Mouse (Mus musculus): ENCODE data around the gene Odf3l1.
"Not testable (repeated sequence)": the region's sequence is repeated elsewhere in the genome, so short reads cannot be mapped to it uniquely, and the experiment has no call there.

Odf3l1 gene

DNA sequence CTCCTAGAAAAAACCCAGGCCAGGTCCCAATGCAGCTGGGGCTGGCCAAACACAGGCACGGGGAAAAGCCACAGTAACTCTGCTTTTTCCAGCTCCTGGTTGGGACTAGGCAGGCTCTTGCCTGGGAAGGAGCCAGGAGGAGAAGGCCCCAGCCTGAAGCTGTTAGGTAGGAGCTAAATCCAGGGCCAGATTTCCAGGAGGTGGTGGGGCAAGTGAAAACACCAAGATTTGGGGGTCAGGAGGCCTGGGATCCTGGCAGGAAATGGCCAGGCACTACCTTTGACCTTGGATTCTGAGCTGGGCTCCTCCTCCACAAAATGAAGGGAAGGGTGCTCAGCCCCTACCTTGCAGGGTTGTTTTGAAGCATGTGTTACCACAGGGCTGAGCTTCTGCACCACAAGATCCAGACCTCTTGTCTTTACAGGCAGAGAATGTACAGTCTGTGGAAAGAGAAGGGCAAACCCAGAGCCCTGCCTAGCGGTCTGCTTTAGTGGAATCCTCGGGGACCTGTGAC, at the start of gene Odf3l1:
TSS of gene Odf3l1 (minus strand) at position 464 of the 514 bp plus-strand sequence.
- no peak for DNase-seq (ENCODE audit: low spot score in 2 of 2)

DNA sequence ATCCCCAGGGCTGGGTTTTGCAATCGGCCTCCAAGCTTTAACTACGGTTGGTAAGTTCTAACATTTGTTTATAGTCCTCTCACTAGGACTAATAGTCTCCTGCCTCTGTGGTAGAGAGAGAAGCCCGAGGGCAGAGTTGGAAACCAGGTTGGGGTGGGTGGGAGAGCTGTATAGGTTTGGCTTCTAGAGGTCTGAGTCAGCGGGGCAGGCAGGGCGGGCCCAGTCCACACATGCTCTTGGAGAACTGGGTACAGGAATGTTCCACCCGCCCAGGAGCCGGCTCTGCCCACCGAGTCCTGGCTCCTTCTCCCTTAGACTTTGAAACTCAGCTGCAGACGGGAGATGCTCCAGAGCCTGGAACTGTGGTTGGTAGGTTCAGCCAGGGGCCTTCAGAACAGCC, 49.5 kb upstream of the Odf3l1 start:
- no peak for DNase-seq (ENCODE audit: low spot score in 2 of 2)

GRCm38 (mm10) chr9:56911017-56911416, 46.5 kb upstream of the Odf3l1 start:
- no peak for DNase-seq (ENCODE audit: low spot score in 2 of 2)

GRCm38 (mm10) chr9:56909991-56910390, 45.5 kb upstream of the Odf3l1 start:
- DNase-seq (ENCODE audit: low spot score in 2 of 2), result not testable (repeated sequence)

- no peak for DNase-seq (ENCODE audit: low spot score in 2 of 2)
These were observed 43.1 kb upstream of the Odf3l1 start for GRCm38 (mm10) chr9:56907549-56907948.

- DNase-seq (ENCODE audit: low spot score in 2 of 2), result no peak
These were observed 39.2 kb upstream of the Odf3l1 start for GRCm38 (mm10) chr9:56903662-56904061.

- DNase-seq (ENCODE audit: low spot score in 2 of 2), result no peak
These were observed 36.7 kb upstream of the Odf3l1 start for GRCm38 (mm10) chr9:56901187-56901586.

- DNase-seq (ENCODE audit: low spot score in 2 of 2), result no peak
These were observed 36.1 kb upstream of the Odf3l1 start for GRCm38 (mm10) chr9:56900571-56900970.

DNA sequence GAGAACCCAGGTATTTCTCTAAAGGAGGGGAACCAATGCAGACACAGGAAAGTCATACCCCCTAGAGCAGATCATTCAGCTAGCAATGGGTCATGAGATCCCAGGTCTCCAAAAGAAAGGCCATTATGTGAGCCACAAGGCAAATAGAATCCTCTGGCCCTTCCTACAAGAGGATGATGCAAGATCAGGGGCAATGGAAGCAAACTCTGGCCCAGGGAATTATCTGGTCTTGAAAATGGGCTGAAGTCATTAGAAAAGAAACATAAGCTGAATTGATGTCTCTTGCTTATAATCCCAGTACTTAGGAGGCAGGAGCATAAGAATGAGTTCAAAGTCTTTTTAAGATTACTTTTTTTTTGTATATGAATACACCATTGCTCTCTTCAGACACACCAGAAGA, 35.6 kb upstream of the Odf3l1 start:
- no peak for DNase-seq (ENCODE audit: low spot score in 2 of 2)

DNA sequence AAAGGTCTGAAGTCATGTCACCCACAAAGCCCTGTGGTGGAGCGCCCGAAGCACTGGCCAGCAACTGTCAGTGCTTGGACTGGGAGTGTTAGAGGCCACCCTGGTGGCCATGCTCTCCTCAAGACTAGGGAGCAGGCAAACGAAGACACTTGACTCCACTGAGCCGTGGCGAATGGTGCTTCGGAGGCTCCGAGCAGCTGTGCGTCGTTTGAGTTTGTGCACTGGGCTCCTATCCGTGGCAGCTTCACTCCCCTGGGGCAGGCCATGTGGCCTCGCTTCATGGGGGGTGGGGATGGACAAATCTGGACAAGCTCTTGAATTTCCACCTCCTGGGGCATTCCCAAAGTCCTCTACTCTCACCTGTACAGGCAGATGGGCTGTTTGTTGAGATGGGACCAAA, 34.9 kb upstream of the Odf3l1 start:
- no peak for DNase-seq (ENCODE audit: low spot score in 2 of 2)

GRCm38 (mm10) chr9:56896779-56897178, 32.3 kb upstream of the Odf3l1 start:
- DNase-seq (ENCODE audit: low spot score in 2 of 2), result no peak

- DNase-seq (ENCODE audit: low spot score in 2 of 2), result peak in 1 of 2 experiments; percentile 60
These were observed 29.5 kb upstream of the Odf3l1 start for GRCm38 (mm10) chr9:56894006-56894405.

GRCm38 (mm10) chr9:56893313-56893712, 28.8 kb upstream of the Odf3l1 start:
- DNase-seq (ENCODE audit: low spot score in 2 of 2), result no peak

GRCm38 (mm10) chr9:56892111-56892510, 27.6 kb upstream of the Odf3l1 start:
- DNase-seq (ENCODE audit: low spot score in 2 of 2), result no peak

- DNase-seq (ENCODE audit: low spot score in 2 of 2), result peak; percentile 83 to 88
These were observed 27.1 kb upstream of the Odf3l1 start for GRCm38 (mm10) chr9:56891517-56892011.

DNA sequence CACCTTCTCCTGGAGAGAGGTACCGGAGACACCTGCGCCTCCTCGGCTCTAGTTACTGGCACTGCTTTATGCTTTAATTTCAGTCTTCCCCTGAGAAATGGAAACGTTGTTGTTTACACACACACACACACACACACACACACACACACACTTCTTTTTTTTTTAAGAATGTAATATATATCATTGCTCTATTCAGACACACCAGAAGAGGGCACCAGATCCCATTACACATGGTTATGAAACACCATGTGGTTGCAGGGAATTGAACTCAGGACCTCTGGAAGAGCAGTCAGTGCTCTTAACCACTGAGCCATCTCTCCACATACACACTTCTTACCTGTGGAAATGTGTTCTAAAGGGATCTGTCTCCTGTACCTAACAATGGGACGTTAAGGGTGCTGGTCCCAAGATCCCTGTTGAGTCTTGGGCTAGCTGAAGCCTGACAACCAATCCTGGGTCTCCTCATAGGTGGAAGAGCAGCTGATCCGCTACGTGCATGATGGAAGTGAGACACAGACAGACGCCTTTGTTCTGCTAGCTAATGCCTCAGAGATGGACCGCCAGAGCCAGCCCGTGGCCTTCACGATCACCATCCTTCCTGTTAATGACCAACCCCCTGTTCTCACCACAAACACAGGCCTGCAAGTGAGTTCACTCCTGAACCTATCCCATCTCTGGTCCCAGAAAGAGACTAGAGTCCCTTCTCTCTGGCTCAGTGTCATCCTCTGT, 26.2 kb upstream of the Odf3l1 start:
- peak; percentile 20 to 39 for DNase-seq (ENCODE audit: low spot score in 2 of 2)

DNA sequence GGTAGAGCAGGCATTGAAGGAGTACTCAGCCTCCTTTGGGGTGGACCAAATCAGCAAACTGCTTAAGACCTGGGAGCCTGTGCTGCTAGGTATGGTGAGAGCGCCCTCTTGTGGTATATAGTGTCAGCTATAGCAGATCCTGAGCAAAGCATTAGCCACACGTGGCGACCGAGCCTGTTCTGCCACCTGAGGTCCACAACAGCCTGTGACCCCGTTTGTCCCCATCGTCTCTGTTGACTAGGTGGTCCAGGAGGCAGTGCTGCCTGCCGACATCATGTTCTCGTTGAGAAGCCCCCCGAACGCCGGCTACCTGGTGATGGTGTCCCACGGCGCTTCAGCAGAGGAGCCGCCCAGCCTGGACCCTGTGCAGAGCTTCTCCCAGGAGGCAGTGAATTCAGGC, 25.3 kb upstream of the Odf3l1 start:
- peak; percentile 86 to 87 for DNase-seq (ENCODE audit: low spot score in 2 of 2)

DNA sequence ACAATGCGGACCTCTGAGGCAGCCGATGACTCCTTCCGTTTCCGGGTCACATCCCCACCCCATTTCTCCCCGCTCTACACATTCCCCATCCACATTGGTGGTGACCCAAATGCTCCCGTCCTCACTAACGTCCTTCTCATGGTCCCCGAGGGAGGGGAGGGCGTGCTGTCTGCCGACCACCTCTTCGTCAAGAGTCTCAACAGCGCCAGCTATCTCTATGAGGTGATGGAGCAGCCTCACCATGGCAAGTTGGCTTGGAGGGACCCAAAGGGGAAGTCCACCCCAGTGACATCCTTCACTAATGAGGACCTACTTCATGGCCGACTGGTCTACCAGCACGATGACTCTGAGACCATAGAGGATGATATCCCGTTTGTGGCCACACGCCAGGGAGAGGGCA, 23.1 kb upstream of the Odf3l1 start:
- DNase-seq (ENCODE audit: low spot score in 2 of 2), result peak in 1 of 2 experiments; percentile 36

- no peak for DNase-seq (ENCODE audit: low spot score in 2 of 2)
These were observed 22.1 kb upstream of the Odf3l1 start for GRCm38 (mm10) chr9:56886601-56887000.

- peak in 1 of 2 experiments; percentile 29 for DNase-seq (ENCODE audit: low spot score in 2 of 2)
These were observed 21.6 kb upstream of the Odf3l1 start for GRCm38 (mm10) chr9:56886113-56886512.

DNA sequence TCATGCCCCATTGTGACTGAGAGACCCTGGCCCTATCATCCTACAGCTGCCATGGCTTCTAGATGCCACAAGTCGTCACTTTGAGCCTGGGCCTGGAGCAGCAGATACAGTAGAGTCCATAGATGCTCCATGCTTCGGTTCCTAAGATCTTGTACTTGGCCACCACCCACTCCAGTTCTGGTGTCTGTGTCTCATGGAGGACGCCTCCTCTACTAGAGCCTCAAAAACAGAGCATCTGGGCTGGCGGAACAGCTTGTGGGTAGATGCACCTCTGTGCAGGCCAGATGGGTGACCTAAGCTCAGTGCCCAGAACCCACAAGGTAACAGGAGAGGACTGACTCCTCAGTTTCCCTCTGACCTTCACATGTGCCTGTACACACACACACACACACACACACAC, 19.8 kb upstream of the Odf3l1 start:
- no peak for DNase-seq (ENCODE audit: low spot score in 2 of 2)

GRCm38 (mm10) chr9:56883470-56883869, 19.0 kb upstream of the Odf3l1 start:
- DNase-seq (ENCODE audit: low spot score in 2 of 2), result no peak

- no peak for DNase-seq (ENCODE audit: low spot score in 2 of 2)
These were observed 18.3 kb upstream of the Odf3l1 start for GRCm38 (mm10) chr9:56882818-56883217.

Measured in right cerebral cortex, postnatal 10 days (tissue).